Mouse (Mus musculus) ZHBTc4 (cell line): ENCODE results near the gene Marcks.
A peak's percentile ranks its signal among the peaks of the same experiment; 100 is the strongest.
"Not testable (repeated sequence)": the region's sequence is repeated elsewhere in the genome, so short reads cannot be mapped to it uniquely, and the experiment has no call there.

ENCODE experiments used
- DNase-seq: peaks from one replicate; pipeline ENCODE4 v3.0.0-alpha.2; 2011; ENCODE audit warnings: low read depth, low spot score

The Marcks gene

GRCm38 (mm10) chr10:37135951-37136751 lies 2.6 kb downstream of the Marcks start:
- DNase-seq = peak; percentile 75

DNA sequence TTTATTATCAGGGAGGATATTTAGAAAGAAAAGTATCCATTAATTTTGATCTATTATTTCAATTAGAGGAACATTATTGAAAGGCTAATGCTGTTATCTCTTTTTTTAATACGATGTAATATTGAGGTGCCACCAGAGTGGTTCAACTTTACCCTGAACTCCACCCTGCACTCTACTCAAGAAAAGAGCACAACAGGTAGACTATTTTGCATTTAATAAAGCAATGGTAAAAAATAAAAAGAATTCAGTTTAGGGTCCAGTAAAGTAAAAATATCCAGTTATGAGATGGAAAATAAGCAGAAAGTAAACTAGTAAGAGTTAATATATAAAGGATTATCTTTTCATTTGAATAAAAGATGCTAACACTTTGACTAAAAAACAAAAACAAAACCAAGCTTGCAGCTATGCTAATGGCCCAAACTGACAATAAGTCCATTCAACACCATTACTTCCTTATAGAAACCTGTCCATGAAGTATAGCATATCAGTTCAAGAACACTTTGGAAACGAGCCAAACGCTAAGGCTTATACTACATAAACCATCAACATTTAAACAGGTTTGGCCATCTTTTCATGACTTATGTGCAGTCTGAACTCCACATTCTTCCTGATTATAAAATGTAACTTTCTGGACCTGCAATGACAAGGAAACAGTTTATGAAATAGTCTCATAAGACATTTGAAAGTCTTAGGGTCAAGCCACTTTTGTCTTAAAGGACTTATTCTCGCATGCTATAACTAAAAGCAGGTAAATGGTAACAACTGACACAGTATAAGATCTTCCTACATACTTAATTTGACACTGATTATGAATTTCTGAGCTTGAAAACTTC lies 4.6 kb downstream of the Marcks start:
- DNase-seq = no peak

DNA sequence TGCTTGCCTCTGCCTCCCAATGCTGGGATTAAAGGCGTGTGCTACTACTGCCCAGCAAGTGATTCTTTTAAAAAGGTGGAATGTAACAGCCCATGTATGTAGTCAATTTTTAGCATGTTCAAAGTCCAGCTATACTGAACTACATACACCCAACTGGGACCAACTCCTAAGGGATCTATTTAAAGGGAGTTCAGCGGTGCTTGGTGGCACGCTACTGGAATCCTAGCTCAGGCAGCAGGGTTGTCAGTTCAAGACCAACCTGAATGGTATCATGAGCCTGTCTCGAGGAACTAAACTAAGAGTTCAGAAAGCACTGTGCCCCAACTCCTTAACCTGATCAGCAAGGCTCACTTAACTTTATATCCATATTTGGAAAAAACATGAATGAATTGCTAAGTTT lies 6.0 kb downstream of the Marcks start:
- DNase-seq = no peak

GRCm38 (mm10) chr10:37129652-37130051 lies 9.1 kb downstream of the Marcks start:
- no peak for DNase-seq

DNA sequence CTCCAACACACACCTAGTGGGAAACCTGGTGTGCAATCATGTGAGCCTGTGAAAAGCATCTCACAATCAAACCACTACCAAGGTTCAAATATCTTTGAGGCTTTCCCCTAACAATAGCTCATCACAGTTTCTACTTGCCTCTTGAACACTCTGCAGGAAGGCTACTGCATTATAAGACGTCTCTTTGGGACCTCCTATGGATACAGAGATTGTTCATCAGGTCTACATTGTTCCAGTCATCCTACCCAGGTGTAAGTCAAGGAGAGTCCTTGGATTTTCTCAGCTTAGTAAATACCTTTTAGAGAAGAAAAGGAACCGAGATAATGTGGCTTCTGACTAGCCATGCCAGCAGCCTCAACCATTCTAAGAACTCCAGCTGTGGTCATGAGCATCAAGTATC lies 23.4 kb downstream of the Marcks start:
- no peak for DNase-seq

DNA sequence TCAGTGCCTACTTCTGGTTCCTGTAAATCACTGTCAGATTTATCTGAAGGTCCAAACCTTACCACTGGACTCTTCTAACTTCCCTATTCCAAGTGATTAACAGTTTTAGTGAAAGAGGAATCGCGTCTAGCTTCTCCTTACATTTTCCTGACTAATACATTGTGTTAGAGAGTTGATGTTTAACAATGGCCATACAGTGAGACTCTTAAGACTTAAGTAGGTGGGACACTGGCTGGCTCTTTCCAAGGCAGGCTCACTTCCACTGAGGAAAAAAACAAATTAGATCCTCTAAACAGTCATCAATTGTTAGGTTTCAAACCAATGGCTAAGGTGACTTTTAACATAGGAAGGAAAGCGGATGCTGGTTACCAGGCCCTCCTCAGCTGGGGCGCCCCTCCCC lies 25.9 kb downstream of the Marcks start:
- no peak for DNase-seq

GRCm38 (mm10) chr10:37112362-37112761 lies 26.4 kb downstream of the Marcks start:
- DNase-seq = no peak

DNA sequence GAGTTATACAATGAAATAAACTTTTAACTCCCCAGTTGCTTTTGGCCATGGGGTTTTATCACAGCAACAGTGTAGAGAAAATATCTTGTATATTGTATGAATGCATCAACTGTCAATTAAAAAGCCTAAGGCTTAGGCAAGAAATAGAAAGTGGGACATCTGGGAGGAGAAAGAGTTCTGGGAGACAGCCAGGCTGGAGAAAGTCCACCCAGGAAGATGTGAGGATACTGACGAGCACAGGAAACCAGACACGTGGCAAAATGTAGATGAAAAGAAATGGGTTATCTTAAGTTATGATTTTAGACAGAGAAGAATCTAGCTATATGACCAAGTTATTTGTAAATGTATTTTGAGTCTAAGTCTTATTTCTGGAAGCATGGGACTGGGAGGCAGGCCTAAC lies 27.3 kb downstream of the Marcks start:
- DNase-seq = no peak

- no peak for DNase-seq
Observed at GRCm38 (mm10) chr10:37106871-37107627, 31.7 kb downstream of the Marcks start.

- no peak for DNase-seq
Observed at GRCm38 (mm10) chr10:37106303-37106702, 32.4 kb downstream of the Marcks start.

DNA sequence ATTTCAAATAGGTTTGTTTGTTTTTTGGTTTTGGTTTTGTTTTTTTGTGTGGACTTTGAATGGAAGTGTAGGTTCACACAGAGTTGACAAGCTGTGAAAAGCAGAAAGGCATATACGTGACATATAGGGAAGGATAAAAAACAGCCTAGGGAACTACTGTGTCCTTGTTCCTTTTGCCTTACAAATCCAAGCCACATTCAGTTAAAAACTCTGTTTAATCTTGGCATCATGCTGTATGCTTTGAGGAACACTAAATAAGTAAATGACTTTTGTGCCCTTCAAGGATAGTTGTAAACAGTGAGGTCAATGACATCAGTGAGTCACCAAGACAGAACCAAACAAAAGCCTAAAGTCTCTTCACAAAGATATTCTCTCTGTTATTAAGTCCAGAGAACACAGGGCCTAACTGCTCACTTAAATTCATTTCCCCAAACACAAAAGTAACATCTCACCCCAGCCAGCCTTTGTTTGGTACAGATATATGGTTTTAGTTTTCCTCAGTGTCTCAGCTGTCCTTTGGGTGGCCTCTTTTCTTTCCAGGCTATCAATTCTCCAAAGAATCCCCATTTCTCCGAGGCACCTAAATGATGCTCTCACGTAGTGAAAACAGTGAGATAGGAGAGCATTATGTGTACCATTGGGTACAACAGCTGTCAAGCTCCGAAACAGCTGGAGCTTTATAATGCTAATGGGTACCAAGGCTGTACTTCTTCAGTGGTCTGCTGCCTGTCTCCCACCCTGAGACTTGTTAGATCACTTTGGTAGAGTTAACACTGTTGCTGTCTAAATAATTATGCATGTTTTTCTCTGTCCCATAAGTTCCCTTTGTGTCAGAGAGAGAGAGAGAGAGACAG lies 36.3 kb downstream of the Marcks start:
- DNase-seq = no peak

- no peak for DNase-seq
Observed at GRCm38 (mm10) chr10:37101733-37102132, 37.0 kb downstream of the Marcks start.

DNA sequence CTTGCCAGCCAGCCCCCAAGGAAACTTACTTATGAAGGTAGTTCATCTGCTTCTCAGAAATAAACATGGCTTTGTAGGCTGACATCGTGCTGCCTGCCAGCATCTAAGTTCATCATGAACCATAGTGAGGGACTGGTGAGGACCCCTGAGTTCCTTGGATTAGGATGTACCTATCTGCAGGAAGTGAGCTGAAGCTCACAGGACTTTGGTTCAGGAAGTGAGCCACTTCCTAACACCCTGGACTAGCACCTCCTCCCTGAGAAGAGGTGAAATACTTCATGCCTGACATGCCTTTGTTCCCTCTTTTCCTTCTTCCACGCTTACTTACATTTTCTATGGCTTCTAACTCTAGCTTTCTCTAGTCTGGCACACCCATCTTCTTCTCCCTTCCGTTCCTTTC lies 42.2 kb downstream of the Marcks start:
- DNase-seq = no peak

DNA sequence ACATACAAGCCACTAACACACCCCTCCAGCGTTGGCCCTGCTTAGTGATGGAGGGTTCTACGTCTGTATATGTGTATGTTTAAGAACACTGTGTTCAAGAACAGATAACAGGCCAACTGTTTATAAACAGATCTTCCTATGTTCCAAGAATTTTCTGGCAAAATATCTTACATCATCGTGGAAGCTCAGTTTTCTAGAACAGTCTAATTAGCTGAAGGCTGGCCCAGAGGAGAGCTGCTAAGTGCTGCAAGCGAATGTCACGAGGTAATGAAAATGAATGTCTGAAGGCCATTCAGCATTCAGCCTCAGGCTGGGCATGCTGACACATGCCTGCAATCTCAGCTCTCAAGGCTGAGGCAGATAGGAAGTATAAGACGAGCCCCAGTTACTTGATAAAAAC lies 42.9 kb downstream of the Marcks start:
- no peak for DNase-seq

GRCm38 (mm10) chr10:37093306-37093705 lies 45.4 kb downstream of the Marcks start:
- DNase-seq = no peak

- DNase-seq = peak; percentile 17
Observed at GRCm38 (mm10) chr10:37090411-37090810, 48.3 kb downstream of the Marcks start.

- DNase-seq = not testable (repeated sequence)
Observed at GRCm38 (mm10) chr10:37084071-37084470, 54.6 kb downstream of the Marcks start.
